ENCODE assay signal across 8 mouse cellular contexts in genomic region chr10:80158307-80158986, GRCm38 (mm10). TPM values are rescaled to one million over a fixed set of nuclear protein-coding genes. Genes with fewer than 3 reads are reported as not detected.
DNase-seq lines count a peak whose midpoint lies in the region; ATAC-seq lines count a peak whose summit lies in the region.

No protein-coding gene starts in this region.

- H3K27ac ChIP-seq in heart, embryonic 13.5 days (replicated peaks), result peak overlapping the region; percentile 98
- H3K27ac ChIP-seq in kidney, embryonic 15.5 days, result peak overlapping the region; percentile 100

- H3K27me3 ChIP-seq in heart, embryonic 13.5 days (replicated peaks), result no peaks in the 10 kb centered on the region
- H3K27me3 ChIP-seq in kidney, embryonic 15.5 days, result no peaks in the 10 kb centered on the region

- 11% methylated on average over 18 of the region's 18 CpGs for WGBS in heart, embryonic 13.5 days
- WGBS in kidney, embryonic 15.5 days, result 9% methylated on average over 18 of the region's 18 CpGs

- H3K9ac ChIP-seq in heart, embryonic 13.5 days, result peak overlapping the region; percentile 77
- no peak overlapping the region for H3K9ac ChIP-seq in kidney, embryonic 15.5 days

- H3K4me1 ChIP-seq in heart, embryonic 13.5 days, result peaks cover 95% of the 10 kb centered on the region
- peaks cover 96% of the 10 kb centered on the region for H3K4me1 ChIP-seq in kidney, embryonic 15.5 days

- peak overlapping the region; percentile 50; the same call in 1 of the 2 replicates for H3K4me3 ChIP-seq in heart, embryonic 13.5 days
- H3K4me3 ChIP-seq in kidney, embryonic 15.5 days (replicated peaks), result peak overlapping the region; percentile 43; the same call in 1 of the 2 replicates

- no peaks in the 10 kb centered on the region for H3K9me3 ChIP-seq in heart, embryonic 13.5 days
- no peaks in the 10 kb centered on the region for H3K9me3 ChIP-seq in kidney, embryonic 15.5 days (replicated peaks)

- DNase-seq in right cerebral cortex, postnatal 14 days, result peak; percentile 46
- no peak for DNase-seq in right cerebral cortex, postnatal 25 days
- peak; percentile 70 for DNase-seq in embryo, embryonic 10 days (ENCODE audit: low spot score)
- peak; percentile 90 for DNase-seq in lung, postnatal 25 days (ENCODE audit: low spot score)
- DNase-seq in spleen, postnatal 10 days (ENCODE audit: low spot score in 2 of 2), result peak; percentile 63 to 69
- DNase-seq in layer of hippocampus, adult 11-12 months (ENCODE audit: low spot score), result no peak

- H3K36me3 ChIP-seq in heart, embryonic 13.5 days, result peaks cover 44% of the 10 kb centered on the region
- H3K36me3 ChIP-seq in kidney, embryonic 15.5 days, result peaks cover 43% of the 10 kb centered on the region

- ATAC-seq in heart, embryonic 13.5 days (ENCODE audit: extremely low read depth, insufficient number of reproducible peaks, low FRiP score, low TSS enrichment), result no peak
- no peak for ATAC-seq in kidney, embryonic 15.5 days (replicated peaks; ENCODE audit: low FRiP score)

- H3K4me2 ChIP-seq in heart, embryonic 13.5 days, result peak overlapping the region; percentile 71
- H3K4me2 ChIP-seq in kidney, embryonic 15.5 days, result peak overlapping the region; percentile 80

RNA-seq across cellular contexts. Expression of gene Cirbp, which starts 7.3 kb away (rescaled TPM):
- polyA plus RNA-seq in heart, embryonic 13.5 days (2015; fragmentation: Nextera tagmentation; extraction: Ambion mirVana), result 87.9 and 96.4 TPM in 2 replicates
- 95.1 and 111 TPM in 2 replicates for polyA plus RNA-seq in kidney, embryonic 15.5 days (2015; fragmentation: Nextera tagmentation; extraction: Ambion mirVana)

RNA-seq across cellular contexts. Expression of gene Midn, which starts 10.4 kb away (rescaled TPM):
- 15.6 and 15.7 TPM in 2 replicates for polyA plus RNA-seq in heart, embryonic 13.5 days (2015; fragmentation: Nextera tagmentation; extraction: Ambion mirVana)
- 18.8 and 19.5 TPM in 2 replicates for polyA plus RNA-seq in kidney, embryonic 15.5 days (2015; fragmentation: Nextera tagmentation; extraction: Ambion mirVana)

RNA-seq across cellular contexts. Expression of gene 1600002K03Rik, which starts 14.3 kb away (rescaled TPM):
- 10.4 and 13.1 TPM in 2 replicates for polyA plus RNA-seq in heart, embryonic 13.5 days (2015; fragmentation: Nextera tagmentation; extraction: Ambion mirVana)
- 11.2 and 13.2 TPM in 2 replicates for polyA plus RNA-seq in kidney, embryonic 15.5 days (2015; fragmentation: Nextera tagmentation; extraction: Ambion mirVana)

RNA-seq across cellular contexts. Expression of gene Cbarp, which starts 17.8 kb away (rescaled TPM):
- 1.6 and 2.5 TPM in 2 replicates for polyA plus RNA-seq in heart, embryonic 13.5 days (2015; fragmentation: Nextera tagmentation; extraction: Ambion mirVana)
- polyA plus RNA-seq in kidney, embryonic 15.5 days (2015; fragmentation: Nextera tagmentation; extraction: Ambion mirVana), result 5.7 and 6.1 TPM in 2 replicates

RNA-seq across cellular contexts. Expression of gene Atp5d, which starts 20.0 kb away (rescaled TPM):
- 808 and 893 TPM in 2 replicates for polyA plus RNA-seq in heart, embryonic 13.5 days (2015; fragmentation: Nextera tagmentation; extraction: Ambion mirVana)
- polyA plus RNA-seq in kidney, embryonic 15.5 days (2015; fragmentation: Nextera tagmentation; extraction: Ambion mirVana), result 594 and 612 TPM in 2 replicates

Comparison
In these comparisons a context has a peak if more than half of its experiments do, and no peak if none do; other contexts are left out.
1. DNase-seq: peak in right cerebral cortex, postnatal 14 days (single experiment), embryo, embryonic 10 days (single experiment), lung, postnatal 25 days (single experiment) and spleen, postnatal 10 days (2 of 2); none in right cerebral cortex, postnatal 25 days (single experiment) and layer of hippocampus, adult 11-12 months (single experiment).